Mouse (Mus musculus): ENCODE results near the gene Kif26b. TPM values are rescaled to one million over a fixed set of nuclear protein-coding genes. Genes with fewer than 3 reads are reported as not detected.

The Kif26b gene
- polyA plus RNA-seq (2012; ENCODE audit: low replicate concordance) = 0.09 and 0.13 TPM in 2 replicates

GRCm38 (mm10) chr1:178528431-178529351 lies at the start of gene Kif26b:
TSS of gene Kif26b (plus strand) at chr1:178529125.

Other genes with a start within 250 kb of the Kif26b start
- 2.8 and 17.1 TPM in 2 replicates for gene Cox20, start 210.0 kb upstream of the Kif26b start, polyA plus RNA-seq (2012; ENCODE audit: low replicate concordance)
- 279 and 486 TPM in 2 replicates for gene Hnrnpu, start 191.3 kb upstream of the Kif26b start, polyA plus RNA-seq (2012; ENCODE audit: low replicate concordance)
- 0.29 TPM in 1 of 2 replicates, not detected in the other for gene Efcab2, start 123.0 kb upstream of the Kif26b start, polyA plus RNA-seq (2012; ENCODE audit: low replicate concordance)

All from hematopoietic multipotent progenitor cell, adult 10-12 weeks (in vitro differentiated cells).